Mouse (Mus musculus): ENCODE measurements at regions not wholly inside any gene's neighbourhood (a gene's known extent, or its start where the extent isn't known, plus 50 kb on each side); places are given as distances from the start of the nearest gene placed in this dataset.

DNA sequence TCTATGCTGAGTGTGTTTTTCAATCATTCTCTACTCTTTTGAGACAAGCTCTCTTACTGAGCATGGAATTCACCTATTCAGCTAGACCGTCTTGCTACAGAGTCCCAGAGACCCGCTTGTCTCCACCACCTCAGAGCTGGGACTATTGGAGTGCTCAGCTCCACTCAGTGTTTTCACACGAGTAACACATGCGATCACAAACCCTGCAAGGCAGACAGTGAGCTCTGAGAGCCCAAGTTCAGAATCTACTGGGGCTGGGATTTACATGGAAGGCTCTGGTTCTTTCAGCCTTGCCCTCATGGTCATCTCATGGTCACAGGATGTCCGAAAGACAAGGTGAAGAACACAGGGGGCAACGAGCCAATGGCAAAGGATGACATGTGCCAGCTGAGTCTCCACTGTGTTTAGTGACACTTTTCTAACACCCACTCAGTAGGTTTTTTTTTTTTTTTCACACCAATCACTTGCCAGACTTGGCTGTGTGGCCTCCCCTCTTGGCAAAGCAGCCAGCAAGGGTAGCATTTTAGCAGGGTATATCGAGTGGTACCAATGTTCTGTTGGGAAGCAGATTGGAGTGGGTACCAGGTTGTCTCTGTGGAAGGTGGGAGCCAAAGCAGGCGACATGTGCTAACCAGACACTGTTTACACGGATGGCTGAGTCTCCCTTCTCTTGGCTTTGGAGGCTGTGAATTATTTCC, 51.2 kb upstream of the Gtsf1l start:
- DNase-seq (ENCODE audit: extremely low spot score, low spot score) = no peak

DNA sequence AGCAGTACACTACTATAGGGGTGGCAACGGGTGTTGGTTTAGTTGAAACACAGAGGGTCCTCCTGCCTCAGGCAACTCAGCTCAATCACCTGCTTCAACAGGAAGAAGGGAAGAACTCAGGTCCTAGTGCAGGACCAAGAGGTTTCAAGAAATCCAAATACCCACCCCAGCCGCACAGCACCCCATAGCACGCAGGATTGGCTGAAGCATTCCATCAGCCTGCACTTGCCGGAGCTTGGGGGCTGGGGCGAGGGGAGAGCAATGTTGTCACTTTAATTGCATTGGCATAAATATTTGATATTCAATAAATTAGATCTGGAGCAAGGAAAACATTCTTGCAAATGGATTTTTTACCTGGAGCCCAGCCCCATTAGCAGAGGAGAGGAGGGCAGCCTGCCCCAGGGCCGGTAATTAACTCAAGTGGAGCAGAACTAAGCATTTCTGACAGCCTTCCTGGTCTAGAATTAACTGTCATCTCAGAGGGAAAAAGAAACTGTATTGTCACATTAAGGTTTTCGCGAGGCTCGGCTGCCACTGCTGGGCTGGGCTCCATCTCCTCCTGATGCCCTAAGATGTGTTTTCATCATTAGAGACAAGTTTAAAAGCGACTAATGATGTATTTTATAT, 55.2 kb upstream of the Gtsf1l start:
- no peak for DNase-seq (ENCODE audit: extremely low spot score, low spot score)

DNA sequence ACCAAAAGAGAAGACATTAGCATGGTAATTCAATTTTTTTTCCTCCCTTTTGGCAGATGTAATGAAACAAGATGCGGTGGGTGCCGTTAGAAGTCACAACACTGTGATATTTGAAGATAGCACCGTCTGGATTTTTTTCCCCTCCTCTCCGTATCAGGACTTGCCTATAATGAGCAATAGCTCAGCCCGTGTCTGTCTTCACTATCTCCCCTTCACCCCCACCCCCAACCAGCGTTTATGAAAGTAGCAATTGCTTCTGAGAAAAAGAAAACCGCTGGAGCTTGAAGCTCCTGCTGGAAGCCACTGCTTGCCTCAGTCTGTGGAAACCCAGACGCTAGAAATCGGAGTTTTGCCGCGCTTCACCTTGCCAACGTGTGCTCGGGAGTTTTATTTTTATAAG, 55.8 kb upstream of the Gtsf1l start:
- no peak for DNase-seq (ENCODE audit: extremely low spot score, low spot score)

DNA sequence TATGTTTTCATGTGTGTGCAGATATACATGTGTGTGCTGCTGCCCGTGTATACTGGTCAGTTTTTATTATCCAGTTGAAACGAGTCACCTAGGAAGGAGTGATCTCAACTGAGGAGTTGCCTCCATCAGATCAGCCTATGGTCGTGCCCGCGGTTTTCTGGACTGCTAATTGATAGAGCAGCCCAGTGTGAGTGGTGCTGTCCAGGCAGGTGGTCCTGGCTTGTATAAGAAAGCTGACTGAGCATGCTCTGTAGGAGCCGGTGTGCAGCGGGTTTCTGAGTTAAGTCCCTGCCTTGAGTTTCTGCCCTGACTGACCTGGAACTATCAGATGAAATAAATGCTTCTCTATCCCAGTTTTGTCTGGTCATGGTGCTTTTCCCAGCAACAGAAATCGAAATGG, 56.9 kb upstream of the Tox2 start:
- no peak for DNase-seq (ENCODE audit: extremely low spot score, low spot score)

DNA sequence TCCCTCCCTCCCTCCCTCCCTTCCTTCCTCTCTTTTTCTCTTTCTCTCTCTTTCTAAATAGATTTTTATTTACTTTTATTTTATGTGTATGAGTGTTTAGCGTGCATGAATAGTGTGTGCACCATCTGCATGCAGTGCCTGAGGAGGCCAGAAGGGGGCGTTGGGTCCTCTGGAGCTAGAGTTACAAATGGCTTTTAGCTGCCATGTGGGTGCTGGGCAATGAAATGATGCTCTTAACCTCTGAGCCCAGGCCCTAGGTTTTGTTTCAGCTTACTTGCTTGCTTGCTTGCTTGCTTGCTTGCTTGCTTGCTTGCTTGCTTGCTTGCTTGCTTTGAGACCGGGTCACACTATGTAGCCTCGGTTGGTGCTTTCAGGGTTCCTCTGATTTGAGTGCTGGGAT, 56.4 kb upstream of the Tox2 start:
- no peak for DNase-seq (ENCODE audit: extremely low spot score, low spot score)

DNA sequence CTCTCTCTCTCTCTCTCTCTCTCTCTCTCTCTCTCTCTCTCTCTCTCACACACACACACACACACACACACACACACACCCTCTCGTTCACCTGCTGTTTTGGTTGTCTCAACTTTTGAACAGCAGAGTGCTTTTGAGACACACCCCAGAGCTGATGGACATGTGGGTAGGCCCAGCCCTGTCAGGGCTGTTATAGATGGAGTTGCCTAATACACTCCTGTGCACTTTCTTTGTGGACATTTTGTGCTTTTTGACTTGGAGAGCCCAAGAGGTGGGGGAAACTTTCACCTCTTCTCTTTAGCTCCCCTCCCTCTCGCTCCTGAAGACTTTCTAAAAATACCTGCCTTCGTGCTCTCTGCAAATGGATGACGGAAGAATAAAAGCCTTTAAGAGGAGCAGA, 55.5 kb upstream of the Tox2 start:
- no peak for DNase-seq (ENCODE audit: extremely low spot score, low spot score)

DNA sequence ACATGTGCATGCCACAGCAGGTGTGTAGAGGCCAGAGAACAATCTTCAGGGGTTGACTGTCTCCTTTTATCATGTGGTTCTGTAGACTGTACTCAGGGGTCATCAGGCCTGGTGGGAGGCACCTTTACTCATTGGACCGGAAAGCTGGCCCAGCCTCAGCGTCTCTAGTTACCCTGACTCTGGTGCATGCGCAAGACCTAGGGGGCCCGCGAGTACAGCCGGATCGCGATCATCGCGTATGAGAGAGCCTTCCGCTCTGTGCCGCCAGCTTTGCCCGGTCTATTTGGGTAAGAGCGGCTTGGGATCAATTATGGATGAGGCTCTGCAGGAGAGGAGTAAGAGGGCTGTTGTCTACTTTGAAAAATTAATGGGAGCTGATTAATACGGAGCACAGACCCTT, 51.9 kb upstream of the Tox2 start:
- no peak for DNase-seq (ENCODE audit: extremely low spot score, low spot score)

DNA sequence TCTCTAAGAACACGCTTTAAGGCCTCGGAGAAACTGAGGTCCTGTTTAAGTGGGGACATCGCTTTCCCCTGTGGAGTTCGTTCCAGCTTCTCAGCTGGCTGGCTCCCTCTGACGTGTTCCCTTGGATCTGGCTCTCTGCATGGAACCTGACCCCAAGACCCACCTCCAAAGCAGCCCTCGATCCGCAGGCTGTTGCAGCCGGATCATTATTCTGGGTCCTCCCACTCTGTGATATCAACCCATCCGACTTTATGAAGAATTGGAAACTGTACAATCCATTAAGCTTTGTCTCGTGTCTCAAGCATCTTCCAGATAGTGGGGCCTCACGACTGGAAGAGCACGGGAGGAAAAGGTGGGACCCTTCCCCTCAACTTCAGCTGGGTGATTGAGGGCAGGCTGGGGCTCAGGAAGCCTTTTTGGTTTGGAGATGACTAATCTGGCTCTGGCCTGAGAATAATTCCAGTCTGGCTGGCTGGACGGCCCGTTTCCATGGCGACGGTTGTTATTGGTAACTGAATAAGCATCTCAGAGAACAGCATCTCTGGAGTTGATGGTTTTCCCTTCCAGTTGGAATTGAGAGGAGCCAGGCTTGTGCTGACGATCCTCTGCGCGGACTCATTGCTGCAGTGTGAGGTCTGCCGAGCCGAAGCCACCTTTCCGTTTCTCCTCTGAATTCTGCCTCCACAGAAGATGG, 50.4 kb upstream of the Tox2 start:
- DNase-seq (ENCODE audit: extremely low spot score, low spot score) = peak; percentile 68

Measured in neural tube, embryonic 10.5 days (tissue).